Mouse (Mus musculus) ovary, adult 2 months (tissue): ENCODE results near the gene Ccnc. TPM values are rescaled to one million over a fixed set of nuclear protein-coding genes. Genes with fewer than 3 reads are reported as not detected.

ENCODE experiments used
- polyA plus RNA-seq: library from polyadenylated mRNA; depleted of rRNA; stranded (reverse); fragments of >200 nt; gene quantifications from 2 replicates; pipeline ENCODE4 v1.2.3, GENCODE M21; 2012; rRNA removed

Gene Ccnc
- polyA plus RNA-seq: 2.8 and 4.3 TPM in 2 replicates

GRCm38 (mm10) chr4:21727615-21728165, at the start of gene Ccnc:
Gene Ccnc, plus strand, starts transcription at chr4:21727701.

GRCm38 (mm10) chr4:21685595-21686091, 41.9 kb upstream of the Ccnc start, which contains the start of gene Prdm13:
Gene Prdm13, minus strand, starts transcription at chr4:21685963.

GRCm38 (mm10) chr4:21766863-21767304, 39.4 kb downstream of the Ccnc start, which contains the start of the genes Usp45 and Tstd3:
Gene Usp45, plus strand, starts transcription at chr4:21767156.
Gene Tstd3, minus strand, starts transcription at chr4:21767212.

Other genes with a start within 250 kb of the Ccnc start
- gene Prdm13, start 41.7 kb upstream of the Ccnc start, polyA plus RNA-seq: 0.09 and 0.34 TPM in 2 replicates
- gene Usp45, start 39.5 kb downstream of the Ccnc start, polyA plus RNA-seq: 3.7 TPM in 2 replicates
- gene Tstd3, start 39.5 kb downstream of the Ccnc start, polyA plus RNA-seq: 0.43 and 0.78 TPM in 2 replicates
- 38.2 and 58.6 TPM in 2 replicates for gene Pnisr, start 119.9 kb downstream of the Ccnc start, polyA plus RNA-seq
- 1.8 and 3.1 TPM in 2 replicates for gene Coq3, start 152.0 kb downstream of the Ccnc start, polyA plus RNA-seq
- 3.4 and 3.6 TPM in 2 replicates for gene Faxc, start 203.6 kb downstream of the Ccnc start, polyA plus RNA-seq